Mouse (Mus musculus): ENCODE results near the gene 9130023H24Rik.

Gene 9130023H24Rik

GRCm38 (mm10) chr7:128237927-128238778 is at the start of gene 9130023H24Rik:
Gene 9130023H24Rik, minus strand, starts transcription at chr7:128238031.
- peak; percentile 99 for DNase-seq

GRCm38 (mm10) chr7:128285060-128285459 is 47.2 kb upstream of the 9130023H24Rik start:
- no peak for DNase-seq

GRCm38 (mm10) chr7:128284047-128284446 is 46.2 kb upstream of the 9130023H24Rik start:
- no peak for DNase-seq

GRCm38 (mm10) chr7:128282532-128283244 is 44.9 kb upstream of the 9130023H24Rik start:
- no peak for DNase-seq

- DNase-seq = no peak
Observed at GRCm38 (mm10) chr7:128281765-128282164, 43.9 kb upstream of the 9130023H24Rik start.

GRCm38 (mm10) chr7:128279750-128280149 is 41.9 kb upstream of the 9130023H24Rik start:
- no peak for DNase-seq

- no peak for DNase-seq
Observed at GRCm38 (mm10) chr7:128276051-128276450, 38.2 kb upstream of the 9130023H24Rik start.

GRCm38 (mm10) chr7:128271496-128271895 is 33.7 kb upstream of the 9130023H24Rik start:
- peak; percentile 57 for DNase-seq

GRCm38 (mm10) chr7:128270431-128270850 is 32.6 kb upstream of the 9130023H24Rik start:
- DNase-seq = peak; percentile 78

GRCm38 (mm10) chr7:128267813-128268212 is 30.0 kb upstream of the 9130023H24Rik start:
- no peak for DNase-seq

- no peak for DNase-seq
Observed at GRCm38 (mm10) chr7:128267391-128267790, 29.6 kb upstream of the 9130023H24Rik start.

GRCm38 (mm10) chr7:128266056-128266455 is 28.2 kb upstream of the 9130023H24Rik start:
- no peak for DNase-seq

- DNase-seq = no peak
Observed at GRCm38 (mm10) chr7:128265411-128265810, 27.6 kb upstream of the 9130023H24Rik start, which contains the start of gene Slc5a2. Gene Slc5a2, plus strand, starts transcription at chr7:128265657.

GRCm38 (mm10) chr7:128256783-128257334 is 19.0 kb upstream of the 9130023H24Rik start:
- no peak for DNase-seq

GRCm38 (mm10) chr7:128255757-128256156 is 17.9 kb upstream of the 9130023H24Rik start:
- DNase-seq = no peak

GRCm38 (mm10) chr7:128254978-128255377 is 17.1 kb upstream of the 9130023H24Rik start:
- DNase-seq = no peak

- DNase-seq = no peak
Observed at GRCm38 (mm10) chr7:128252609-128253008, 14.8 kb upstream of the 9130023H24Rik start.

GRCm38 (mm10) chr7:128251946-128252345 is 14.1 kb upstream of the 9130023H24Rik start:
- peak; percentile 65 for DNase-seq

- DNase-seq = peak; percentile 16
Observed at GRCm38 (mm10) chr7:128249998-128250397, 12.2 kb upstream of the 9130023H24Rik start.

- DNase-seq = peak; percentile 43
Observed at GRCm38 (mm10) chr7:128248081-128249042, 10.5 kb upstream of the 9130023H24Rik start.

GRCm38 (mm10) chr7:128247443-128247842 is 9.6 kb upstream of the 9130023H24Rik start:
- DNase-seq = peak; percentile 84
